Mouse (Mus musculus): ENCODE measurements around the gene Rpl38. TPM values are rescaled to one million over a fixed set of nuclear protein-coding genes. Genes with fewer than 3 reads are reported as not detected.

Gene Rpl38
- polyA plus RNA-seq, 1 experiment from 2014 or later = 640 TPM

DNA sequence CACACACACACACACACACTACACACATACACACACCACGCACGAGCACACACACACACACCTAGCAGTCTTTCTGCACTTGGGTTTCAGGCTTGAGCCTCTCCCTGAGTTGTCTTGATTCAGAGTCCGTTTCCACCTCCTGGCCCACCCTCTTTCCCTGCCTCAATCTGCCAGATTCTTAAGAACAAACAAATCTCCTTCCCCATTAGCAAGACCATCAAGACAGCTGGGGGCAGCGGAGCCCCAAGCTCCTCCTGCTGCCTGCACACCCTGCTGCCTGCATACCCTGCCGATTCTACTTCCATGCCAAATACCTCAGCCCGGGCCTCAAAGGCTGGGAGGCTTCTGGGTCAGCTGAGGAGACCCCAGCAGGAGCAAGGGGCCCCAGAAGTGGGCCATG lies 27.7 kb upstream of the Rpl38 start:
- WGBS = 43% methylated on average over 6 of the region's 6 CpGs
- no peak overlapping the region for H3K27ac ChIP-seq

GRCm38 (mm10) chr11:114641136-114641535 lies 27.2 kb upstream of the Rpl38 start:
- Histone ChIP-seq H3K27me3 (replicated peaks) (peaks cover 7% of the 10 kb centered on the region; the same call in 1 of the 2 replicates), H3K4me2 (no peak overlapping the region), H3K27ac (no peak overlapping the region), H3K4me1 (peaks cover 28% of the 10 kb centered on the region), H3K9me3 (no peaks in the 10 kb centered on the region), H3K36me3 (replicated peaks) (no peaks in the 10 kb centered on the region), H3K9ac (no peak overlapping the region), H3K4me3 (no peak overlapping the region)
- ATAC-seq (replicated peaks) = no peak
- 87% methylated on average over 8 of the region's 8 CpGs for WGBS

More for the DNA sequence above, 27.7 kb upstream of the Rpl38 start:
- no peaks in the 10 kb centered on the region for H3K36me3 ChIP-seq (replicated peaks)
- H3K9me3 ChIP-seq = no peaks in the 10 kb centered on the region
- no peak overlapping the region for H3K4me3 ChIP-seq
- no peak for ATAC-seq (replicated peaks)
- H3K27me3 ChIP-seq (replicated peaks) = peaks cover 7% of the 10 kb centered on the region; the same call in 1 of the 2 replicates
- peaks cover 32% of the 10 kb centered on the region for H3K4me1 ChIP-seq
- H3K9ac ChIP-seq = no peak overlapping the region
- no peak overlapping the region for H3K4me2 ChIP-seq

- no peak overlapping the region for H3K4me2 ChIP-seq
- H3K9me3 ChIP-seq = no peaks in the 10 kb centered on the region
- peaks cover 7% of the 10 kb centered on the region; the same call in 1 of the 2 replicates for H3K27me3 ChIP-seq (replicated peaks)
- WGBS = 42% methylated on average over 12 of the region's 12 CpGs
- H3K4me1 ChIP-seq = peaks cover 19% of the 10 kb centered on the region
- no peaks in the 10 kb centered on the region for H3K36me3 ChIP-seq (replicated peaks)
- ATAC-seq (replicated peaks) = peak; percentile 58; the same call in 1 of the 2 replicates
- H3K4me3 ChIP-seq = no peak overlapping the region
- H3K27ac ChIP-seq = no peak overlapping the region
- no peak overlapping the region for H3K9ac ChIP-seq
These were observed 26.1 kb upstream of the Rpl38 start for GRCm38 (mm10) chr11:114642184-114642583.

DNA sequence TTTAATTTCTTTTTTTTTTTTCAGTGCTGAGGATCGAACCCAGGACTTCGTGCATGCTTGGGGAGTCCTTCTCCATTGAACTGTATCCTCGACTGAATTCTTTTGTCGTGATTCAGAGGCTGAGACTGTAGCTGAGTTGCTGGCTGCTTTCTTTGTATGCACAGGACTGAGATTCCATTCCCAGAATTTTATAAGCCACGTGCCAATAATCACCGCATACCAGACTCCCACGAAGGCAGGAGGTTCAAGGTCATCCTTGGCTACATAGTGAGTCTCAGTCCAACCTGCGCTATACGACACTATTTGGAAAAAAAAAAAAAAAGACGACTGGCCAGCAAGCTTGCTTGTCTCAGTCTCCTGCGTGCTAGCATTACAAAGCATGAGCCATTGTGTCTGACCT lies 25.4 kb upstream of the Rpl38 start:
- Histone ChIP-seq H3K9ac (no peak overlapping the region), H3K4me2 (no peak overlapping the region), H3K27ac (no peak overlapping the region), H3K4me1 (peaks cover 15% of the 10 kb centered on the region), H3K27me3 (replicated peaks) (peaks cover 7% of the 10 kb centered on the region; the same call in 1 of the 2 replicates), H3K4me3 (no peak overlapping the region), H3K36me3 (replicated peaks) (no peaks in the 10 kb centered on the region), H3K9me3 (no peaks in the 10 kb centered on the region)
- 76% methylated on average over 11 of the region's 11 CpGs for WGBS
- ATAC-seq (replicated peaks) = no peak

DNA sequence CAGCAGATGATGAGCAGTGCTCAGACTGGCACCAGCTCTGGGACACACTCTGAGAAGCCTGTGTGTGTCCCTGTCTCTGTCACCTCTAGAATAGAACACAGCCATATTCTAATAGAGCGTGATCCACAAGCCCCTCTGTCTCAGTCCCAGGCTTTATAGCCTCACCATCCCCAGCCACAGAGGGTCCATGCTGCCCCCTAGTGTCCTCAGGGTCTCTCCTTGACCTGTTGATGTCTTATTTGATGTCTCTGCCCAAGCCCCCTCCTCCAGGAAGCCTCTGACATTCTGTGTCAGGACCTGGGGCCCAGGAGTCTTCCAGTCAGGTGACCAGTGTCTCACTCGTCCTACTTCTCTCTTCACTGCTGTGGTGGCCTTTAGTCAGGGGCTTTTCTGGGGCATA lies 24.2 kb upstream of the Rpl38 start:
- no peak overlapping the region for H3K27ac ChIP-seq
- H3K4me2 ChIP-seq = no peak overlapping the region
- ATAC-seq (replicated peaks) = no peak
- no peaks in the 10 kb centered on the region for H3K36me3 ChIP-seq (replicated peaks)
- no peak overlapping the region for H3K4me3 ChIP-seq
- peaks cover 15% of the 10 kb centered on the region for H3K4me1 ChIP-seq
- WGBS = 52% methylated on average over 2 of the region's 2 CpGs
- no peak overlapping the region for H3K9ac ChIP-seq
- H3K27me3 ChIP-seq (replicated peaks) = peaks cover 7% of the 10 kb centered on the region; the same call in 1 of the 2 replicates
- H3K9me3 ChIP-seq = no peaks in the 10 kb centered on the region

GRCm38 (mm10) chr11:114649510-114649909 lies 18.8 kb upstream of the Rpl38 start:
- Histone ChIP-seq H3K9me3 (no peaks in the 10 kb centered on the region), H3K4me2 (no peak overlapping the region), H3K36me3 (replicated peaks) (no peaks in the 10 kb centered on the region), H3K27ac (no peak overlapping the region), H3K27me3 (replicated peaks) (no peaks in the 10 kb centered on the region), H3K4me1 (peaks cover 7% of the 10 kb centered on the region), H3K9ac (no peak overlapping the region), H3K4me3 (no peak overlapping the region)
- 64% methylated on average over 4 of the region's 4 CpGs for WGBS
- no peak for ATAC-seq (replicated peaks)

DNA sequence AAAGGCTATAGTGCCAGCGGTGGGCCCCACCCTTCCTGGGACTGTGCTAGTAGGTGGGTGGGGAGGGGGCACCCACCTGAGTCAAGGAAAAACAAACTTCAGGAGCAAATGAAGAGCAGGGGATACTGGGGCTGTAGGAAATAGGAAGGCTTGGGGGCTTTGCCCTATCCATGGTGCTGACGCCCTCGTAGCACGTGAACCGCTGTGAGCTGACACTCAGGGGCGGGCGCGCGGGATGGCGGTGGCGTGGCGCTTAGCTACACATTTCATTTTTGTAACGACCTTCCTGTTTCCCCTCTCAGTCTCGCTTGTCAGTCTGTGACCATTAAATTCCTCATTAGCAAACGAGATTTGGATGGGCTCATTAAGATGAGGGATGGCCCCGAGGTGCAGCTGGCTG lies 15.8 kb upstream of the Rpl38 start:
- 4% methylated on average over 16 of the region's 16 CpGs for WGBS
- Histone ChIP-seq H3K27me3 (replicated peaks) (no peaks in the 10 kb centered on the region), H3K4me1 (peaks cover 14% of the 10 kb centered on the region), H3K4me2 (peak overlapping the region; percentile 37), H3K4me3 (peak overlapping the region; percentile 5; the same call in 1 of the 2 replicates), H3K9me3 (no peaks in the 10 kb centered on the region), H3K36me3 (replicated peaks) (no peaks in the 10 kb centered on the region), H3K9ac (no peak overlapping the region), H3K27ac (0 out of 2 replicates have a peak overlapping the region, but pooled peaks have one; percentile 7)
- ATAC-seq (replicated peaks) = 0 out of 2 replicates have a peak, but pooled peaks have one; percentile 32

DNA sequence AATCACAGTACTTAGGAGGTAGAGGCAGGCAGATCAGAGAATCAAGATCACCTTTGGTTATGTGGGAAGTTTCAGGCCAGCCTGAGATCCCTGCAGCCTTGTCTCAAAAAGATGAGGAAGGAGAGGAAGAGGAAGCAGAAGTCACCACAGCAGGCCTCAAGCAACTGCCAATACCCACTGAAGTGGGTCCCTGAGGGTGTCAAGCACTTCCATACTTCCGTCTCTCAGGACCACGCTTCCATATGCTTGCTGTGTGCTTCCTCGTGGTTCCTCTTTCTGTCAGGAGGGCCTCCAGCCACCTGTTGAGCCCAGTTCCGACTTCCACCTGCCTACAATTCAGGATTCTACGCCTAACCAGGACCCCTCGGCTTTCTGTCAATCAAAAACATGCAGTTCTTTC lies 14.7 kb upstream of the Rpl38 start:
- Histone ChIP-seq H3K9ac (no peak overlapping the region), H3K9me3 (no peaks in the 10 kb centered on the region), H3K4me2 (no peak overlapping the region), H3K27me3 (replicated peaks) (no peaks in the 10 kb centered on the region), H3K27ac (no peak overlapping the region), H3K4me3 (no peak overlapping the region), H3K36me3 (replicated peaks) (no peaks in the 10 kb centered on the region), H3K4me1 (peaks cover 15% of the 10 kb centered on the region)
- ATAC-seq (replicated peaks) = no peak
- 77% methylated on average over 6 of the region's 6 CpGs for WGBS

GRCm38 (mm10) chr11:114654552-114654951 lies 13.8 kb upstream of the Rpl38 start:
- H3K4me2 ChIP-seq = no peak overlapping the region
- no peak overlapping the region for H3K27ac ChIP-seq
- WGBS = 66% methylated on average over 5 of the region's 5 CpGs
- H3K4me1 ChIP-seq = peaks cover 15% of the 10 kb centered on the region
- H3K27me3 ChIP-seq (replicated peaks) = no peaks in the 10 kb centered on the region
- H3K9ac ChIP-seq = no peak overlapping the region
- no peaks in the 10 kb centered on the region for H3K9me3 ChIP-seq
- no peak for ATAC-seq (replicated peaks)
- no peaks in the 10 kb centered on the region for H3K36me3 ChIP-seq (replicated peaks)
- no peak overlapping the region for H3K4me3 ChIP-seq

- 90% methylated on average over 7 of the region's 7 CpGs for WGBS
- Histone ChIP-seq H3K4me2 (no peak overlapping the region), H3K27ac (no peak overlapping the region), H3K9ac (no peak overlapping the region), H3K9me3 (no peaks in the 10 kb centered on the region), H3K4me1 (peaks cover 15% of the 10 kb centered on the region), H3K4me3 (no peak overlapping the region), H3K27me3 (replicated peaks) (no peaks in the 10 kb centered on the region), H3K36me3 (replicated peaks) (no peaks in the 10 kb centered on the region)
- no peak for ATAC-seq (replicated peaks)
These were observed 12.8 kb upstream of the Rpl38 start for GRCm38 (mm10) chr11:114655350-114656008.

- Histone ChIP-seq H3K9me3 (no peaks in the 10 kb centered on the region), H3K4me3 (no peak overlapping the region), H3K27me3 (replicated peaks) (no peaks in the 10 kb centered on the region), H3K4me2 (peak overlapping the region; percentile 23), H3K36me3 (replicated peaks) (no peaks in the 10 kb centered on the region), H3K27ac (peak overlapping the region; percentile 42; the same call in 1 of the 2 replicates), H3K9ac (no peak overlapping the region), H3K4me1 (peaks cover 15% of the 10 kb centered on the region)
- WGBS = 35% methylated on average over 27 of the region's 27 CpGs
- ATAC-seq (replicated peaks) = peak; percentile 67
These were observed 11.2 kb upstream of the Rpl38 start for GRCm38 (mm10) chr11:114656994-114657644.

DNA sequence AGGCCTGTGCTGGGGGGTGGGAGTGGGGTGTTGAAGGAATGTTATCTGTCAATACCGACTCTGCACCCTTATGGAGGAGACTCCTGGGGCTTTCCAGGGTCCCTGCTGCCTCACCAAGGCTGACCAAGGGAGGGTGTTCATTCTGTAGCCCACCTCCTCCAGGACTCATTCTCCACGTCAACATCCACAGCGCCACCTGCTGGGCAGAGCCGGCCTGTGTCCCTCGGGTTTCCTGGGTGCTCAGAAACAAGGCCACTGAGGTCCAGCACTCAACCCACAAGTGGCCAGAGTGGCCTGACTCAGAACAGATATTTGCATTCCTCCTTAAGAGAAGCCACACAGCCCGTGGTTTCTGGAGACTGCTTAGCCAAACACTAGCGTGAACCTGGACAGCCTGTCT lies 10.6 kb upstream of the Rpl38 start:
- H3K36me3 ChIP-seq (replicated peaks) = no peaks in the 10 kb centered on the region
- no peak overlapping the region for H3K4me3 ChIP-seq
- H3K27ac ChIP-seq = peak overlapping the region; percentile 42; the same call in 1 of the 2 replicates
- no peak overlapping the region for H3K9ac ChIP-seq
- peak; percentile 57; the same call in 1 of the 2 replicates for ATAC-seq (replicated peaks)
- WGBS = 12% methylated on average over 7 of the region's 7 CpGs
- H3K4me2 ChIP-seq = peak overlapping the region; percentile 23; the same call in 1 of the 2 replicates
- no peaks in the 10 kb centered on the region for H3K9me3 ChIP-seq
- no peaks in the 10 kb centered on the region for H3K27me3 ChIP-seq (replicated peaks)
- peaks cover 11% of the 10 kb centered on the region for H3K4me1 ChIP-seq
